Mouse (Mus musculus): ENCODE measurements at regions not wholly inside any gene's neighbourhood (a gene's known extent, or its start where the extent isn't known, plus 50 kb on each side); places are given as distances from the start of the nearest gene placed in this dataset.

DNA sequence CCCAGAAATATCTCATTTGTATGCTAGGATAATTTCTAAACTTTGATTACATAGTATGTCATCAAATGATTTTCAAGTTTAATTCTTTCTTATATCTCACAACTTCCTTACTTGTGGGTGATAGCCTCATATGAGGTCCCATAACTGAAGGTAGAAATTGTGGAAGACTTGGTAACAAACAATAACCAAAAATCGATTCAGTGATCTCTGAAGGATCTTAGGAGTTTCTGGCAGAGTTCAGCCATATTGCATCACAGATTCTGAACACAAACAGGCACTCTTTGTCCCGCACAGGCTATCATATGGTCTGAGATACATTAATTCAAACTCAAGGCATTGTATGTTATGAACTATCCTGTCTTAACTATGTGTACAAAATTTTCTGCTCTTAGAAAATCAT, 385.2 kb downstream of the Nr2f2 start:
- Histone ChIP-seq H3K27ac (ENCODE audit: low read depth, low read length) (no peak overlapping the region), H3K4me2 (no peak overlapping the region), H3K4me1 (ENCODE audit: control insufficient read depth, insufficient read depth, low read length) (no peaks in the 10 kb centered on the region), H3K4me3 (ENCODE audit: low read depth, low read length) (no peak overlapping the region), H3K27me3 (ENCODE audit: control insufficient read depth, insufficient read depth, low read length) (no peaks in the 10 kb centered on the region), H3K9ac (ENCODE audit: low read length) (no peak overlapping the region), H3K9me3 (ENCODE audit: control insufficient read depth, low read length) (no peaks in the 10 kb centered on the region), H3K36me3 (ENCODE audit: control insufficient read depth, insufficient read depth, low read length) (no peaks in the 10 kb centered on the region)
- ATAC-seq (ENCODE audit: low FRiP score) (no peak), DNase-seq (ENCODE audit: low spot score, missing footprints) (peak; percentile 75)
- 79% methylated on average over 2 of the region's 2 CpGs for WGBS

DNA sequence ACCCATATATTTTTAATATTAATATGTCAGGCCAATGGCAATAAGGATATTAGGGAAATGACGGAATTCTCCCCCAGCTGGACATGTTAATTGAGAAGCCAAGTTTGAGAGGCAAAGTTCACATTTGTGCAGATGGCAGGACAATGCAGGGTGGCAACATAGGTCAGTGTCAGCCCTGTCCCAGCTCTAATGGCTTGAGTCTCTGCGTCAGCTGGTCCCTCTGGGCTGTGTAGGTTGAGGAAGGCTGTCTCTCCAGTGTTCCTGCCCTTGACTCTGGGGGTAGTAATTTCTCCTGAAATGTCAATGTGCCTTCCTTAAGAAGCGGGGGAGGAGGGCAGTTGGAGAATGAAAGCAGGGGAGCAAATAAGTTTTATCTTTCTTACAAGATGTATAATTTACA, 390.2 kb downstream of the Nr2f2 start:
- no peak overlapping the region for H3K9ac ChIP-seq (ENCODE audit: low read length)
- no peak overlapping the region for H3K4me2 ChIP-seq
- H3K9me3 ChIP-seq (ENCODE audit: control insufficient read depth, low read length) = no peaks in the 10 kb centered on the region
- DNase-seq (ENCODE audit: low spot score, missing footprints) (no peak), ATAC-seq (ENCODE audit: low FRiP score) (peak; percentile 69; the same call in 1 of the 2 replicates)
- no peaks in the 10 kb centered on the region for H3K4me1 ChIP-seq (ENCODE audit: control insufficient read depth, insufficient read depth, low read length)
- H3K4me3 ChIP-seq (ENCODE audit: low read depth, low read length) = no peak overlapping the region
- no peaks in the 10 kb centered on the region for H3K27me3 ChIP-seq (ENCODE audit: control insufficient read depth, insufficient read depth, low read length)
- WGBS = 74% methylated on average over 3 of the region's 3 CpGs
- no peak overlapping the region for H3K27ac ChIP-seq (ENCODE audit: low read depth, low read length)
- no peaks in the 10 kb centered on the region for H3K36me3 ChIP-seq (ENCODE audit: control insufficient read depth, insufficient read depth, low read length)

DNA sequence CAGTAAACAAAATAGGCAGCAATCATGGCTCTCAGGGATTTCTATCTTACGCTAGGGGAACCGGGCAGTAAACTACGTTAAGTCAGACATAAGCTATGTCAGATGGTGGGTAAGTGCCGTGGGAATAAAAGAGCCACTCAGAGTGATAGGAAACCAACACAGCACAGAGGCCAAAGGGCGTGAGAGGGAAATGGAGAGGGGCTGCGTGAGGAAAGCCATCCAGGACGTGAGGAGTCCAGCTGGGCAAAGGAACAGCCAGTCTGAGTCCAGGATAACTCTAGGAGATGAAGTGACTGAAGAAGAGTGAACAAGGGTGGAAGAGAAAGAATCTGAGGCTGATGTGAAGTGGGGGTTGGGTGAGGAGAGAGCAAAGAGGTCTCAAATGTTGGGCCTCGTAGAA, 402.5 kb downstream of the Nr2f2 start:
- 76% methylated on average over 8 of the region's 8 CpGs for WGBS
- H3K4me2 ChIP-seq = no peak overlapping the region
- H3K27ac ChIP-seq (ENCODE audit: low read depth, low read length) = no peak overlapping the region
- no peaks in the 10 kb centered on the region for H3K36me3 ChIP-seq (ENCODE audit: control insufficient read depth, insufficient read depth, low read length)
- H3K27me3 ChIP-seq (ENCODE audit: control insufficient read depth, insufficient read depth, low read length) = no peaks in the 10 kb centered on the region
- no peaks in the 10 kb centered on the region for H3K4me1 ChIP-seq (ENCODE audit: control insufficient read depth, insufficient read depth, low read length)
- H3K4me3 ChIP-seq (ENCODE audit: low read depth, low read length) = no peak overlapping the region
- ATAC-seq (ENCODE audit: low FRiP score) = no peak
- no peak overlapping the region for H3K9ac ChIP-seq (ENCODE audit: low read length)
- no peaks in the 10 kb centered on the region for H3K9me3 ChIP-seq (ENCODE audit: control insufficient read depth, low read length)
- no peak for DNase-seq (ENCODE audit: low spot score, missing footprints)

DNA sequence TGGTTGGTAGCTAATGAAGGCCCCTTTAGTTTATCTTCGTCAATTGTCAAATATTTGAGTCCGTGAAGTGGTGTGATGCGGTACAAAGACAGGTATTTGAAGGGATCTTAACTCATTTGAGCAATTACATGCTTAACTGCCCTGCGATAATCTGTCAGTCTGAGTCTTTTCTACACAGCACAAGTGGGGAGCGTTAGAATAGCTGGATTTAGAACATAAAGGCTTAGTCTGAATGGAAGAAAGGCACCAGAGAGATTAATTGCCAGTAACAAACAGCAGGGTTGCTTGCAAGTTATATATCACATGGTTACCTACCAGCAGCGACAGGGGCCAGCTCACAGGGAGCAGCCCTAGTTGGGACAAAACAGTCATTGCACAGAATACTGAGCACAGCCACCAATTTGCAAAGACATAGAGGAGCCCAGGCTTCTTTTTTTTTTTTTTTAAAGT, 416.3 kb downstream of the Nr2f2 start:
- no peak overlapping the region for H3K4me3 ChIP-seq (ENCODE audit: low read depth, low read length)
- H3K27ac ChIP-seq (ENCODE audit: low read depth, low read length) = no peak overlapping the region
- DNase-seq (ENCODE audit: low spot score, missing footprints) (peak; percentile 91), ATAC-seq (ENCODE audit: low FRiP score) (peak; percentile 78)
- peak overlapping the region; percentile 8 for H3K4me2 ChIP-seq
- 9% methylated on average over 6 of the region's 6 CpGs for WGBS
- no peaks in the 10 kb centered on the region for H3K9me3 ChIP-seq (ENCODE audit: control insufficient read depth, low read length)
- no peaks in the 10 kb centered on the region for H3K36me3 ChIP-seq (ENCODE audit: control insufficient read depth, insufficient read depth, low read length)
- peaks cover 9% of the 10 kb centered on the region; the same call in 1 of the 2 replicates for H3K4me1 ChIP-seq (ENCODE audit: control insufficient read depth, insufficient read depth, low read length)
- H3K27me3 ChIP-seq (ENCODE audit: control insufficient read depth, insufficient read depth, low read length) = peaks cover 5% of the 10 kb centered on the region
- no peak overlapping the region for H3K9ac ChIP-seq (ENCODE audit: low read length)

DNA sequence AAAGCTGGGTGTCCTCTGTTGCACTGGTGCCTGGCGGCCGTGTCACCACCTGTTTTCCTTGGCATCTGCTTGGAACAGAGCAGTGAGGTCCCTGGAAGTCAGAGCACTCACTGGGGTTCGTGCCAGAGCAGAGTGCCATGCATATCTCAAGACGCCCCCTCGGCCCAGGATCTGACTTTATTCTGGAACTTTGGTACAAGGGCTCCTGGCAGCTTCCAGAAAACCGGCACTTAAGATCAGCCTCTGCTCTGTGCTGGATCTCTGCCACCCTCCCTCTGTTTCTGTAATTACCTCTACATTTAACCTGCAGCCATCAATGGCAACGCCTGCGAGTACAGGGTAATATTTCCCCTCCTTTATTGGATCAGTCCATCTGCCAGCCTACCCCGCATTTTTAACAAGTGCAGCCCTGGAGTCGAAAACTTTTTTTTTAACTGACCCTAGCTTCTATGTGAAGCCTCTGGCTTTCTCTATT, 416.9 kb downstream of the Nr2f2 start:
- ATAC-seq (ENCODE audit: low FRiP score) = peak; percentile 50
- no peaks in the 10 kb centered on the region for H3K9me3 ChIP-seq (ENCODE audit: control insufficient read depth, low read length)
- no peak overlapping the region for H3K9ac ChIP-seq (ENCODE audit: low read length)
- H3K27me3 ChIP-seq (ENCODE audit: control insufficient read depth, insufficient read depth, low read length) = peaks cover 5% of the 10 kb centered on the region
- H3K36me3 ChIP-seq (ENCODE audit: control insufficient read depth, insufficient read depth, low read length) = no peaks in the 10 kb centered on the region
- H3K27ac ChIP-seq (ENCODE audit: low read depth, low read length) = no peak overlapping the region
- H3K4me3 ChIP-seq (ENCODE audit: low read depth, low read length) = no peak overlapping the region
- H3K4me2 ChIP-seq = peak overlapping the region; percentile 8; the same call in 1 of the 2 replicates
- 24% methylated on average over 10 of the region's 10 CpGs for WGBS
- peak; percentile 85 for DNase-seq (ENCODE audit: low spot score, missing footprints)
- peaks cover 9% of the 10 kb centered on the region; the same call in 1 of the 2 replicates for H3K4me1 ChIP-seq (ENCODE audit: control insufficient read depth, insufficient read depth, low read length)

DNA sequence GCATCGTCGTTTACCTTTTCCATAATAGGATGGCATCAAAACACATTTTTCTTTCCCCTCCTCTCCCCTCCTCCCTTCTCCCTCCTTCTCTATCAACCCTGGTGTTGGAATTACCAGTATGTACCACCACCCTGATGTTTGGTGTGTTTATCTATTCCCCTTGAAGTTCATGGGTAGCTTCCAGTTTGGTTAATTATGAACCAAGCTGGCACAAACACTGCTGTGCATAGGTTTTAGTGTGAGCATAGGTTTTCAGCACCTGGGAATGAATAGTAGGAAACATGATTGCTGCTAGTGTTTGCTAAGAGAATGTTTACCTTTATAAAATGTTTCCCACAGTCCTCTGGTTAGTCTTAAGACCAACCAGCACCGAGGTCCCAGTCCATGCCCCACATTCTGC, 420.1 kb downstream of the Nr2f2 start:
- Histone ChIP-seq H3K36me3 (ENCODE audit: control insufficient read depth, insufficient read depth, low read length) (no peaks in the 10 kb centered on the region), H3K4me3 (ENCODE audit: low read depth, low read length) (no peak overlapping the region), H3K4me1 (ENCODE audit: control insufficient read depth, insufficient read depth, low read length) (peaks cover 9% of the 10 kb centered on the region; the same call in 1 of the 2 replicates), H3K4me2 (no peak overlapping the region), H3K9ac (ENCODE audit: low read length) (no peak overlapping the region), H3K9me3 (ENCODE audit: control insufficient read depth, low read length) (no peaks in the 10 kb centered on the region), H3K27ac (ENCODE audit: low read depth, low read length) (no peak overlapping the region), H3K27me3 (ENCODE audit: control insufficient read depth, insufficient read depth, low read length) (peaks cover 3% of the 10 kb centered on the region)
- ATAC-seq (ENCODE audit: low FRiP score) = no peak
- WGBS = 94% methylated on average over 3 of the region's 3 CpGs
- DNase-seq (ENCODE audit: low spot score, missing footprints) = peak; percentile 53

DNA sequence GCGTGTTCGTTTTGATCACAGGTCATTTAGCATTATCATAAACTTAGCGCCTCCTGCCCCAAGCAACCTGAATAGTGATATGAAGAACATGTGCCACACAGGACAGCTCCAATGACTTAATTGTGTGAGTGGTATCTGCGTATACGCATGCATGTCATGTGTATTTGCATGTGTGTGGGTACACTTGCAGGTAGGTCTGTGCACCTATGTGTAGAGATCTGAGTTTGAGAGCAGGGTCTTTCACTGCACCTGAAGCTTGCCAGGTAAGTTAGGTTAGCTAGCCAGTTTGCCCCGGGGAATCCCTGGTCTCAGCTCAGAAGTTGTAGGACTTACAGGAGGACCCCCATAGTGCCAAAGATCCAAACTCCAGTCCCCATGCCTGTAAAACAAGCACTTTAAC, 424.7 kb downstream of the Nr2f2 start:
- Histone ChIP-seq H3K4me1 (ENCODE audit: control insufficient read depth, insufficient read depth, low read length) (no peaks in the 10 kb centered on the region), H3K4me3 (ENCODE audit: low read depth, low read length) (no peak overlapping the region), H3K27me3 (ENCODE audit: control insufficient read depth, insufficient read depth, low read length) (no peaks in the 10 kb centered on the region; the same call in 1 of the 2 replicates), H3K27ac (ENCODE audit: low read depth, low read length) (no peak overlapping the region), H3K36me3 (ENCODE audit: control insufficient read depth, insufficient read depth, low read length) (no peaks in the 10 kb centered on the region), H3K4me2 (no peak overlapping the region), H3K9me3 (ENCODE audit: control insufficient read depth, low read length) (no peaks in the 10 kb centered on the region), H3K9ac (ENCODE audit: low read length) (no peak overlapping the region)
- ATAC-seq (ENCODE audit: low FRiP score) = no peak
- 89% methylated on average over 6 of the region's 6 CpGs for WGBS
- peak; percentile 75 for DNase-seq (ENCODE audit: low spot score, missing footprints)

DNA sequence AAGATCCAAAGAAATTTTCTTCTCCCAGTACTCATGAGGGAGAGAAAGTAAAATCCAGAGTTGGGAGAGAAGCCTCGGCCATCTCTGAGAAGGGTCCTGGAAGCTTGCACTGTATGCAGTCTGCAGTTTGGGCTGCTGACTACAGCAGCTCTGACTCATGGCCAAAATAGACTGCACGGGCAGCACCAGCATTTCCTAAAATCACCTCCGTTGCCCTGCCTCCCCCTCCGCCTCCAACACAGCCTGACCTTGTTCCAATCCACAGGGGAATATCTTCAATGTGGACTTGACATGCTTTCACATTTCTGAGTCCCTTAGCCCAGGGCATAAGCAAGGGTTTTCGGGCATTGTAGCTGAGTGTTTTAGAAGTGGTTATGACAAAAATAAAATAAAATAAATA, 441.3 kb downstream of the Nr2f2 start:
- ATAC-seq (ENCODE audit: low FRiP score) (no peak), DNase-seq (ENCODE audit: low spot score, missing footprints) (peak; percentile 70)
- Histone ChIP-seq H3K27me3 (ENCODE audit: control insufficient read depth, insufficient read depth, low read length) (no peaks in the 10 kb centered on the region), H3K4me3 (ENCODE audit: low read depth, low read length) (no peak overlapping the region), H3K36me3 (ENCODE audit: control insufficient read depth, insufficient read depth, low read length) (no peaks in the 10 kb centered on the region), H3K4me2 (no peak overlapping the region), H3K9ac (ENCODE audit: low read length) (no peak overlapping the region), H3K9me3 (ENCODE audit: control insufficient read depth, low read length) (no peaks in the 10 kb centered on the region), H3K27ac (ENCODE audit: low read depth, low read length) (no peak overlapping the region), H3K4me1 (ENCODE audit: control insufficient read depth, insufficient read depth, low read length) (no peaks in the 10 kb centered on the region)
- WGBS = 88% methylated on average over 5 of the region's 5 CpGs

DNA sequence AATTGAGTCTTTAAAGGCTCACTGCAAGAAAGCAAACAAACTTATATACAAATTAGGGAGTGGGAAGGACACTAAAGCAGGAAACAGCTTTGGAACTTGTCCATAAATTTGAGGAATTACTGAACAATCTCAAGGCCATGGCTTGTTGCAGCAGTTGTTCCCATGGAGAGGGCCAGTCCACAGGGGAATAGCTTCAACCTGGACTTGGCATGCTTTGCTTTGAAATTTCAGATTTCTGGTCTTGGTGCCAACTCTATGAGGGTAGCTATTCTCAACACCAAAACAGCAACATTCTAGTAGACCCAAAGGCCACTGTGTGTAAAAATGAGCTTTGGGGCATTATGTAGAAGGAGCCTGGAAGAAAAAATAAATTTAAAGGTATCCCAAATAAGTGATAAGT, 442.0 kb downstream of the Nr2f2 start:
- H3K9me3 ChIP-seq (ENCODE audit: control insufficient read depth, low read length) = no peaks in the 10 kb centered on the region
- peak; percentile 21 for DNase-seq (ENCODE audit: low spot score, missing footprints)
- H3K4me3 ChIP-seq (ENCODE audit: low read depth, low read length) = no peak overlapping the region

More for the DNA sequence above, 442.0 kb downstream of the Nr2f2 start:
- Histone ChIP-seq H3K27me3 (ENCODE audit: control insufficient read depth, insufficient read depth, low read length) (no peaks in the 10 kb centered on the region), H3K4me1 (ENCODE audit: control insufficient read depth, insufficient read depth, low read length) (no peaks in the 10 kb centered on the region), H3K4me2 (no peak overlapping the region), H3K36me3 (ENCODE audit: control insufficient read depth, insufficient read depth, low read length) (no peaks in the 10 kb centered on the region), H3K9ac (ENCODE audit: low read length) (no peak overlapping the region), H3K27ac (ENCODE audit: low read depth, low read length) (no peak overlapping the region)
- ATAC-seq (ENCODE audit: low FRiP score) = no peak
